Mouse (Mus musculus): ENCODE results near the gene Samd15.

DNA sequence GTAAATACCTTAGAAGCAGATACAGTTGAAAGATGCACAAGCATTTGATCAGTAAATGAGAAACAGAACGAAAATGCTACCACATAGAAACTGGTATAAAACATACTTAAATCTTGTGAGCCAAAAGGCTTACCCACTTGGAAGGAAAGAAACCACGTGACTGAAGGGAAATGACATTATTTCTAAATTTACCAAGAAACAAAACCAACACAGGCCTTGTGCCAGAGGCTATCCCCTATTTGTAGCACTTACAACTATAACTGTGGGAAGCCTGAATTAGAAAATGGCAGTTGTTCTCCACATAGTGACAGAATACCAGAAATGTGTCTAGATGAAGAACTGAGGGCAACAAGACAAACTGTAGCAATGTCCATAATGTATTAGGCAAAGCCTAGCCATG lies 16.5 kb downstream of the Samd15 start:
- TF ChIP-seq CTCF (IDR thresholded peaks at IDR 0.05; ENCODE audit: low read depth, low read length) (no peak), POLR2A (IDR thresholded peaks at IDR 0.05; ENCODE audit: borderline replicate concordance, low read depth, low read length) (no peak)
